Mouse (Mus musculus): ENCODE results near the gene Oca2. TPM values are rescaled to one million over a fixed set of nuclear protein-coding genes. Genes with fewer than 3 reads are reported as not detected.

Oca2 gene
- 0.05 TPM in 1 of 2 replicates, not detected in the other for polyA plus RNA-seq (2014; fragmentation: Nextera tagmentation; extraction: Ambion mirVana)

DNA sequence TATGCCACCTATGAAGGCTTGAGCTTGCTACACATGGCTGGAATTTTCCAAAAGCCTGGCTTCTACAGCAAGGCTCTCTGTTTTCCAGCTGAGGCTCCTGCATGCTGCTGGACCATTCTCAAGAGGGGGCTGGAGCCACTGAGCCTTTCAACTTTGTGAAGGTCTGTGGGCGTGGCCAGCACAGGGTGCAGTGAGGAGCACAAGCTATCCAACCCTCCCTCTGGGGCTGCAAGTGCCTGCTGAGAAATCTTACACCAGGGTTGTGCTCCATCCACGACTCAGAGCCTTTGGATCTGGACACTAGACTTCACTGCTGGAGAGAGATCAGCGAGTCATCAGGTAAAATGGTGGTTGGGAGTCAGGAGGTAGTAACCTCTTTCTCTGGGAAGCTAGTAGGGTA, at the start of gene Oca2:
Gene Oca2, plus strand, starts transcription at position 218 of the 400 bp plus-strand sequence.
- Histone ChIP-seq H3K36me3 (ENCODE audit: control insufficient read depth, insufficient read depth, low read length) (no peaks in the 10 kb centered on the region), H3K4me1 (replicated peaks; ENCODE audit: control insufficient read depth, insufficient read depth, low read length) (no peaks in the 10 kb centered on the region), H3K9me3 (ENCODE audit: control insufficient read depth, low read length) (no peaks in the 10 kb centered on the region), H3K27ac (ENCODE audit: low read depth) (no peak within 1 kb of the TSS), H3K27me3 (replicated peaks; ENCODE audit: control insufficient read depth, insufficient read depth, low read length) (no peaks in the 10 kb centered on the region), H3K9ac (ENCODE audit: low read length) (no peak within 1 kb of the TSS), H3K4me3 (ENCODE audit: low read depth, low read length) (no peak within 1 kb of the TSS), H3K4me2 (ENCODE audit: low read length) (no peak within 1 kb of the TSS)
- no peak for ATAC-seq (replicated peaks; ENCODE audit: low FRiP score, low TSS enrichment, low read depth)
- 42% methylated on average over 3 of the region's 3 CpGs for WGBS
- DNase-seq (ENCODE audit: low spot score), result no peak

DNA sequence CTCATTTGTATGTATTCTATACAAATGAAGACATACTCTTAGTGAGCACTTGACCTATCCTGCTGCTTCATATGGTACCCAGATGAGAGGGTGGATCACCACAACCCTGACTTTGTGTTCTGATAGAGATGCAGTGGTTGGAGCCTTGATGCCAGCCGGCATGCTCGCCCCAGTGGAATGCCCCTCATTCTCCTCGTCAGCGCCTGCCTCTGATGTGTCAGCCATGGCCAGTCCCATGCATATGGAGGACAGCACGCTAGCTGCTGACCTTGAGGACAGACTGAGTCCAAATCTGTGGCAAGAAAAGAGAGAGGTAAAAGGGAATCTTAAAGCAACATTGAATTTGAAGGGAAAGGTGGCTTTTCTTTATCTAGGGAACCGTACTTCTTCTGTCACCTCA, 48.5 kb upstream of the Oca2 start:
- ATAC-seq (replicated peaks; ENCODE audit: low FRiP score, low TSS enrichment, low read depth) (no peak), DNase-seq (ENCODE audit: low spot score) (no peak)
- WGBS, result 95% methylated on average over 6 of the region's 6 CpGs
- no peaks in the 10 kb centered on the region for H3K9me3 ChIP-seq (ENCODE audit: control insufficient read depth, low read length)
- H3K36me3 ChIP-seq (ENCODE audit: control insufficient read depth, insufficient read depth, low read length), result peaks cover 63% of the 10 kb centered on the region
- no peaks in the 10 kb centered on the region for H3K27me3 ChIP-seq (replicated peaks; ENCODE audit: control insufficient read depth, insufficient read depth, low read length)
- H3K27ac ChIP-seq (ENCODE audit: low read depth), result no peak overlapping the region
- H3K4me3 ChIP-seq (ENCODE audit: low read depth, low read length), result no peak overlapping the region
- no peaks in the 10 kb centered on the region for H3K4me1 ChIP-seq (replicated peaks; ENCODE audit: control insufficient read depth, insufficient read depth, low read length)
- no peak overlapping the region for H3K4me2 ChIP-seq (ENCODE audit: low read length)
- no peak overlapping the region for H3K9ac ChIP-seq (ENCODE audit: low read length)

DNA sequence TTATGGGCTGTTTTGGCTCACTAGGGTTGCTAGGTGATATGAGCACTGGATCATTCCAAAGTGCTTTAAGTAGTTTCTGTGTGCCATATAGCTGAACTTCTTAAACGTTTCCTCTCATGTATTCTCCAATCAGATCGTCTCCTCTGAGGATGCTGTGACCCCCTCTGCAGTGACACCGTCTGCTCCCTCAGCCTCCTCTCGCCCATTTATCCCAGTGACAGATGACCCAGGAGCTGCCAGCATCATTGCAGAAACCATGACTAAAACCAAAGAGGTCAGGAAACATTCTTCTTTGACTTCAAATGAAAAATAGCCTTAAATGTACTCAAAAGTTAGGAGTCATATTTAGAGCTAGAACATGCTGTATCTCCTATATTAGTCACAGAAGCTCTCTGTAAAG, 47.9 kb upstream of the Oca2 start:
- H3K27ac ChIP-seq (ENCODE audit: low read depth), result no peak overlapping the region
- WGBS, result 68% methylated on average over 4 of the region's 4 CpGs
- peaks cover 67% of the 10 kb centered on the region for H3K36me3 ChIP-seq (ENCODE audit: control insufficient read depth, insufficient read depth, low read length)
- no peak overlapping the region for H3K4me3 ChIP-seq (ENCODE audit: low read depth, low read length)
- no peaks in the 10 kb centered on the region for H3K9me3 ChIP-seq (ENCODE audit: control insufficient read depth, low read length)
- ATAC-seq (replicated peaks; ENCODE audit: low FRiP score, low TSS enrichment, low read depth) (no peak), DNase-seq (ENCODE audit: low spot score) (no peak)
- no peak overlapping the region for H3K4me2 ChIP-seq (ENCODE audit: low read length)
- no peak overlapping the region for H3K9ac ChIP-seq (ENCODE audit: low read length)
- H3K27me3 ChIP-seq (replicated peaks; ENCODE audit: control insufficient read depth, insufficient read depth, low read length), result no peaks in the 10 kb centered on the region
- no peaks in the 10 kb centered on the region for H3K4me1 ChIP-seq (replicated peaks; ENCODE audit: control insufficient read depth, insufficient read depth, low read length)

DNA sequence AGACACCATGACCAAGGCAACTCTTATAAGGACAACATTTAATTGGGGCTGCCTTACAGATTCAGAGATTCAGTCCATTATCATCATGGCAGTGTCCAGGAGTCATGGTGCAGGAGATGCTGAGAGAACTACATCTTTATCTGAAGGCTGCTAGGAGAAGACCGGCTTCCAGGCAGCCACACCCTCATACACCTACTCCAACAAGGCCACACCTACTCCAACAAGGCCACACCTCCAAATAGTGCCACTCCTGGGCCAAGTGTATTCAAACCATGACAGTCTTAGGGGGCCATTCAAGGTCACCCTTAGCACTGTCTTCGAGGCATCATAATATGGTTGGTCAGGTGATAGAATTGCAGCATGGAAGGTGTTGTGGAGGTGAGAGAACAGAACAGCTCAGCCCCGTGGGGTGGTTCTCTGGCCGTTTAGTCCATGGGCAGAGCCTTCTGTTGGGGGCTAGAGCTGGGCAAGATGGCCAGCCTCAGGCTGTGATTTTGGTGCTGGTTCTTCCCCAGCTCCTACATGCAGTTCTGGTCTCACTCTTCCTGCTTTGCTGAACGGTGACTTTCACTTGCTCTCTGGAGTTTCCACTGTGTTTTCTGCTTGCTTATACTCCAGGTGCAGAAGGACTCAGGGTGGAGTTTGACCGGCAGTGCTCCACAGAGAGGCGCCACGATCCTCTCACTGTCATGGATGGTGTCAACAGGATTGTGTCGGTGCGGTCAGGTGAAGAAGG, 37.9 kb upstream of the Oca2 start:
- Histone ChIP-seq H3K4me1 (replicated peaks; ENCODE audit: control insufficient read depth, insufficient read depth, low read length) (no peaks in the 10 kb centered on the region), H3K4me3 (ENCODE audit: low read depth, low read length) (no peak overlapping the region), H3K27ac (ENCODE audit: low read depth) (no peak overlapping the region), H3K36me3 (ENCODE audit: control insufficient read depth, insufficient read depth, low read length) (peaks cover 83% of the 10 kb centered on the region), H3K9me3 (ENCODE audit: control insufficient read depth, low read length) (no peaks in the 10 kb centered on the region), H3K9ac (ENCODE audit: low read length) (no peak overlapping the region), H3K4me2 (ENCODE audit: low read length) (no peak overlapping the region), H3K27me3 (replicated peaks; ENCODE audit: control insufficient read depth, insufficient read depth, low read length) (no peaks in the 10 kb centered on the region)
- no peak for ATAC-seq (replicated peaks; ENCODE audit: low FRiP score, low TSS enrichment, low read depth)
- DNase-seq (ENCODE audit: low spot score), result no peak
- WGBS, result 91% methylated on average over 10 of the region's 10 CpGs

DNA sequence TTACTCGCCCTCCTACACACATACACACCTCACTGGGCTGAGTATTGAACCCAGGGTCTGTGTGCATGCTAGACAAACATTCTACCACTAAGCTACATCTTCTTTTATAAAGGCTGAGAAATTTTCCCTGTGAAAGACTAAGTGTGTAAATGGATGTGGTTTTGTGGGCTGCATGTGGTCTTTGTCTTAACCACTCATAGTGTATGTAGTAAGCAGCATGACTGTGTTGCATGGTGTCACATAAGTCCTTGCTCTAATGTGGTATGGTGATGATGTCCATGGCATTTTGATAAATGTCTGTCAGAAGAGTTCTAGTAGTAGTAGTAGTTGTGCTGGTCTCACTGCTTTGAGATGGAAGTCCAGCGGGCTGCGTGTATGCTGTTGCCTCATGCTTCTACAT, 36.7 kb upstream of the Oca2 start:
- DNase-seq (ENCODE audit: low spot score), result no peak

DNA sequence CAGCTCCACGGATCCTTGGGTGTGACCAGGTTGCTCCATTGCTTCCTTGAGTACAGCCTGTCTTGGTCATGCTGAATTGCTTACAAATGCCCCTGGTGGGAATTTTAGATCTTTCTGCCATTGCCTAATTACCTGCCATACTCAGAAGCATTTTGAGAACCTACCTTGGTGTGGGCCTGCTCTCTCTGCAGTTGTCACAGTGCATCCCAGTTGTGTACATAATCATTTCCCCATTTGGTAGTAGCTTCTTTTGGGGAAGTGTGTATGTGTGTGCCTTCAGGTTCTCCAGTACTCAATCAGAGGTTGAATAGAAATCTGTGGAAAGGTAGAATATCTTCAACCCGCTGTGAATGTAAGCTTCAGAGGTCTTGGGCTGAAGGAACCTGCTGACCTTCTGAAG, 36.3 kb upstream of the Oca2 start:
- Histone ChIP-seq H3K27me3 (replicated peaks; ENCODE audit: control insufficient read depth, insufficient read depth, low read length) (no peaks in the 10 kb centered on the region), H3K36me3 (ENCODE audit: control insufficient read depth, insufficient read depth, low read length) (peaks cover 79% of the 10 kb centered on the region), H3K4me2 (ENCODE audit: low read length) (no peak overlapping the region), H3K27ac (ENCODE audit: low read depth) (no peak overlapping the region), H3K4me3 (ENCODE audit: low read depth, low read length) (no peak overlapping the region), H3K4me1 (replicated peaks; ENCODE audit: control insufficient read depth, insufficient read depth, low read length) (no peaks in the 10 kb centered on the region), H3K9ac (ENCODE audit: low read length) (no peak overlapping the region), H3K9me3 (ENCODE audit: control insufficient read depth, low read length) (no peaks in the 10 kb centered on the region)
- 90% methylated on average over 2 of the region's 2 CpGs for WGBS
- no peak for ATAC-seq (replicated peaks; ENCODE audit: low FRiP score, low TSS enrichment, low read depth)
- no peak for DNase-seq (ENCODE audit: low spot score)

More for the DNA sequence above, 36.7 kb upstream of the Oca2 start:
- Histone ChIP-seq H3K4me2 (ENCODE audit: low read length) (no peak overlapping the region), H3K27ac (ENCODE audit: low read depth) (no peak overlapping the region), H3K9ac (ENCODE audit: low read length) (no peak overlapping the region), H3K27me3 (replicated peaks; ENCODE audit: control insufficient read depth, insufficient read depth, low read length) (no peaks in the 10 kb centered on the region), H3K36me3 (ENCODE audit: control insufficient read depth, insufficient read depth, low read length) (peaks cover 79% of the 10 kb centered on the region), H3K4me3 (ENCODE audit: low read depth, low read length) (no peak overlapping the region), H3K9me3 (ENCODE audit: control insufficient read depth, low read length) (no peaks in the 10 kb centered on the region), H3K4me1 (replicated peaks; ENCODE audit: control insufficient read depth, insufficient read depth, low read length) (no peaks in the 10 kb centered on the region)
- no peak for ATAC-seq (replicated peaks; ENCODE audit: low FRiP score, low TSS enrichment, low read depth)
- 93% methylated on average over 3 of the region's 3 CpGs for WGBS

DNA sequence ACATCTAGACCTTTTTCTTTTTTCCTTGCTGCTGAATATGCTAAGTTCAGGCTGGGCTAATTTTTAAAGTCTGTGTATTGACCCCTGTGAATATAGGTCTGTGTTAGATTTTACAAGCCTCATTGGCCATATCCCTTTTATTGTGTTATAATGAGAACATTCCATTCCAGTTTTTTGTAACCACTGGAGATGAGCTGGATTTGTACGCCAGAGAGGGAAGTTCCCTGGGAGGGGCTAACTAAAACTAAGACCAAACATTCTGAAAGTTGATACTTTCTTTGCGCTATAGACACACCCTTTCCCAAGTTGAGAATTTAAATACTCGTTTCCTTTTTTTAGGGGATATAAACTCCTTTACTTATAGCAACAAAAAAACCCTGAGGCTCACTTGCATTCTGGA, 34.7 kb upstream of the Oca2 start:
- peaks cover 81% of the 10 kb centered on the region for H3K36me3 ChIP-seq (ENCODE audit: control insufficient read depth, insufficient read depth, low read length)
- DNase-seq (ENCODE audit: low spot score), result no peak
- 70% methylated on average over 3 of the region's 3 CpGs for WGBS

DNA sequence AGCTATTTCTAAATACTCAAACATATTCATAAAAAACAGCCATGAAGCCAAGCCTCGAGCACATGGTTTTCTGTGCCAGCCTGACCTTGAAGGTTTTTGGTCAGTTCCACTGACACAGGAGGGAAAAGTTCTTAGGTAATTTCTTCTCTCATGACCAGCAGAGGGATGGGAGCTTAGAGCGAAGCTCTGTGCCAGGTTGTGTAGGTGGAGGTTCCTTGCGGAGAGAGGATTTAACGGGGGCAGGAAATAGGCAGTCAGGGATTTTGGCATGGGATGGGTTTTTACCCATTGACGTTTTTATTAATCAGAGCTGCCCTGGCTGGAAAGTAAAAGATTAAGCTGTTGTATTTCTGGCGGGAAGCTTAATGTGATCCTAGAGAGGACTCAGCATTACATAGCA, 18.7 kb upstream of the Oca2 start:
- no peaks in the 10 kb centered on the region for H3K4me1 ChIP-seq (replicated peaks; ENCODE audit: control insufficient read depth, insufficient read depth, low read length)
- DNase-seq (ENCODE audit: low spot score) (no peak), ATAC-seq (replicated peaks; ENCODE audit: low FRiP score, low TSS enrichment, low read depth) (no peak)
- no peak overlapping the region for H3K4me2 ChIP-seq (ENCODE audit: low read length)
- WGBS, result 92% methylated on average over 6 of the region's 6 CpGs
- peaks cover 71% of the 10 kb centered on the region for H3K36me3 ChIP-seq (ENCODE audit: control insufficient read depth, insufficient read depth, low read length)
- no peak overlapping the region for H3K27ac ChIP-seq (ENCODE audit: low read depth)
- H3K4me3 ChIP-seq (ENCODE audit: low read depth, low read length), result no peak overlapping the region
- no peaks in the 10 kb centered on the region for H3K27me3 ChIP-seq (replicated peaks; ENCODE audit: control insufficient read depth, insufficient read depth, low read length)
- no peak overlapping the region for H3K9ac ChIP-seq (ENCODE audit: low read length)
- H3K9me3 ChIP-seq (ENCODE audit: control insufficient read depth, low read length), result no peaks in the 10 kb centered on the region

More for the DNA sequence above, 34.7 kb upstream of the Oca2 start:
- Histone ChIP-seq H3K4me1 (replicated peaks; ENCODE audit: control insufficient read depth, insufficient read depth, low read length) (no peaks in the 10 kb centered on the region), H3K9ac (ENCODE audit: low read length) (no peak overlapping the region), H3K4me3 (ENCODE audit: low read depth, low read length) (no peak overlapping the region), H3K27ac (ENCODE audit: low read depth) (no peak overlapping the region), H3K9me3 (ENCODE audit: control insufficient read depth, low read length) (no peaks in the 10 kb centered on the region), H3K27me3 (replicated peaks; ENCODE audit: control insufficient read depth, insufficient read depth, low read length) (no peaks in the 10 kb centered on the region), H3K4me2 (ENCODE audit: low read length) (no peak overlapping the region)
- ATAC-seq (replicated peaks; ENCODE audit: low FRiP score, low TSS enrichment, low read depth), result no peak

DNA sequence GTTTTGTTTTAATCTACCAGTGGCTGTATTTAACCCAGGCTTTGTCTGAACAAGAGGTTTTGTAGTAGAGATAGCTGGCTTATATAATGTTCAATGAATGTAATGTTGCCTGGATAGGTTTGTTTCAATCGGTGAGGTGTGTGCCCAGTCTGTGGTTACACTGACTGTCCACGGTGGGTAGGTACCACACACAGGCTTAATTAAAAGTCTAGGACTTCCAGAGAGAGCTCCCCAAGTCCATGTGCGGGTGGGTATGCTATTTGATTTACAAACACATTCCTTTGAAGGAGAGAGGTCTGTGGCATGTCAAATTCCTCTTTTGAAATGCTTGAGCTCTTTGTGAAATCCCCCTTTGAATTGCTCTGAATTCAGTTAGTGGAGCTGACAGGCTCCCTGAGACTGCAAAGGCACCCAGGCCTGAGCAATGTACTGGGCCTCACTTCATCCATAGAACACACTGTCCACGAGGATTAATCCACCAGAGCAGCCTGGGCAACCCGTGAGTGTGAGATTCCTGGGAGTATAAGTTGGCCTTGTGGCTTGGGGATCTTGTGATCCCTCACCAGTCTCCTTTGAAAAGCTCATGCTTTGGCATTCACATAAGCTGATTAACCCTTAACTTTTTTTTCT, 3.7 kb upstream of the Oca2 start:
- no peak overlapping the region for H3K9ac ChIP-seq (ENCODE audit: low read length)

More for the DNA sequence above, 3.7 kb upstream of the Oca2 start:
- no peaks in the 10 kb centered on the region for H3K27me3 ChIP-seq (replicated peaks; ENCODE audit: control insufficient read depth, insufficient read depth, low read length)
- H3K36me3 ChIP-seq (ENCODE audit: control insufficient read depth, insufficient read depth, low read length), result peaks cover 18% of the 10 kb centered on the region
- ATAC-seq (replicated peaks; ENCODE audit: low FRiP score, low TSS enrichment, low read depth) (no peak), DNase-seq (ENCODE audit: low spot score) (no peak)
- 39% methylated on average over 5 of the region's 5 CpGs for WGBS
- no peak overlapping the region for H3K27ac ChIP-seq (ENCODE audit: low read depth)
- no peak overlapping the region for H3K4me2 ChIP-seq (ENCODE audit: low read length)
- no peak overlapping the region for H3K4me3 ChIP-seq (ENCODE audit: low read depth, low read length)
- H3K4me1 ChIP-seq (replicated peaks; ENCODE audit: control insufficient read depth, insufficient read depth, low read length), result no peaks in the 10 kb centered on the region
- H3K9me3 ChIP-seq (ENCODE audit: control insufficient read depth, low read length), result no peaks in the 10 kb centered on the region

Measured in intestine, embryonic 14.5 days (tissue).